Mouse (Mus musculus): ENCODE data around the gene B230217C12Rik.
"Not testable (repeated sequence)": the region's sequence is repeated elsewhere in the genome, so short reads cannot be mapped to it uniquely, and the experiment has no call there.

Gene B230217C12Rik

GRCm38 (mm10) chr11:97867591-97867990, 27.0 kb downstream of the B230217C12Rik start:
- peak; percentile 27 for DNase-seq (ENCODE audit: low spot score)

DNA sequence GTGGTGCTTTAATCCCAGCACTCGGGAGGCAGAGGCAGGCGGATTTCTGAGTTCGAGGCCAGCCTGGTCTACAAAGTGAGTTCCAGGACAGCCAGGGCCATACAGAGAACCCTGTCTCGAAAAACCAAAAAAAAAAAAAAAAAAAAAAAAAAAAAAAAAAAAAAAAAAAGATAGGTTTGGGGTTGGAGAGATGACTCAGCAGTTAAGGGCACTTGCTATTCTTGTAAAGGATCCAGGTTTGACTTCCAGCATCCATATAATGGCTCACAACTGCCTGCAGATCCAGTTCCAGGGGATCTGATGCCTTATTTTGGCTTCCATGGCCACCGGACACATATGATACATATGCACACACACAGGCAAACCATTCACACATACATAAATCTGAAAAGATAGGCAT, 31.8 kb downstream of the B230217C12Rik start:
- DNase-seq (ENCODE audit: low spot score) = not testable (repeated sequence)

DNA sequence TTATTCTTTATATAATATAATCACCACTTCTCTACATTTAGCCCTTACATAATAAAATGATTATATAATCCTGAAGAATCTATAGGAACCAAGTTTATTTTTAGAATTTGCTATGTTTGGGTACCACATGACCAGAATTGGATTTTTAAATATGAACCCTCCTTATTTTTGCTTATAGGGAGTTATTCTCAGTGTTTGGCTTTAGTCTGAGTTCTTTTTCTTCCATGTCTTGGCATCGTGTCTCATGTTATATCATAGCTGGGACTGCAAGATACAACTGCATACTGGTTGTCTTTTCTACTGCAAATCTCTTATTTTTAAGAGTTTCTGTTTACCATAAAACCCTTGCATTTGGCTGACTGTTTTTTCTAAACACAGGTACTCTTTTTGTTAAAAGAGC, 33.8 kb downstream of the B230217C12Rik start:
- no peak for DNase-seq (ENCODE audit: low spot score)

DNA sequence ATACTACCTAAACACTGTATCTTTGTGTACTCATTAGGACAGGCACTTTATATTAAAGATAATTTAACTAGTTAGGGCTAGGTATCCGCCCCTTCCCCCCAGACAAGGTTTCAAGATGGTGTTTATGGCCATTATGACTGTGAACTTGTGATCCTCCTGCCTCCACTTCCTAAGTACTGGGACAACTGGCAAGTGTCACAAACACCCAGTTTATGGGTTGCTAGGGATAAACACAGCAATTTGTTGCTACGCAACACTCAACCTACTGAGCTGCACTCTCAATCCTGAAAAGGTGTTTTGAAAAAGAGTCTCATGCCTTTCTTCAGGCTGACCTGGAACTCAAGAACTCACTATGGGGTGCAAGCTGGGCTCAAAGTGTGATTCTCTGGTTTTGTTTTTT, 36.8 kb downstream of the B230217C12Rik start:
- DNase-seq (ENCODE audit: low spot score) = no peak

DNA sequence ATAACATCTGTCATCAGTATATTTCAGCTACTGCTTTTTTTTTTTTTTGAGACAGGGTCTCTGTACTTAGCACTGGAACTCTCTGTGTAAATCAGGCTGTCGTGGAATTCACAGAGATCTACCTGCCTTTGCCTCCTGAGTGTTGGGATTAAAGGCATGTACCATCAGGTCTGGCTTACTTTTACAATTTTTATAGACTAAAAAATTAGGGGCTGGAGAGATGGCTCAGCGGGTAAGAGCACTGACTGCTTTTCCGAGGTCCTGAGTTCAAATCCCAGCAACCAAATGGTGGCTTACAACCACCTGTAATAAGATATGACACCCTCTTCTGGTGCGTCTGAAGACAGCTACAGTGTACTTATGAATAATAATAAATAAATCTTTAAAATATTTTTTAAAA, 39.8 kb downstream of the B230217C12Rik start:
- no peak for DNase-seq (ENCODE audit: low spot score)

GRCm38 (mm10) chr11:97883542-97883917, 43.0 kb downstream of the B230217C12Rik start:
- peak; percentile 57 for DNase-seq (ENCODE audit: low spot score)

- peak; percentile 97 for DNase-seq (ENCODE audit: low spot score)
Measured at GRCm38 (mm10) chr11:97883918-97884600, 43.5 kb downstream of the B230217C12Rik start, which contains the start of gene Fbxo47. Gene Fbxo47 (minus strand): TSS chr11:97884154.

DNA sequence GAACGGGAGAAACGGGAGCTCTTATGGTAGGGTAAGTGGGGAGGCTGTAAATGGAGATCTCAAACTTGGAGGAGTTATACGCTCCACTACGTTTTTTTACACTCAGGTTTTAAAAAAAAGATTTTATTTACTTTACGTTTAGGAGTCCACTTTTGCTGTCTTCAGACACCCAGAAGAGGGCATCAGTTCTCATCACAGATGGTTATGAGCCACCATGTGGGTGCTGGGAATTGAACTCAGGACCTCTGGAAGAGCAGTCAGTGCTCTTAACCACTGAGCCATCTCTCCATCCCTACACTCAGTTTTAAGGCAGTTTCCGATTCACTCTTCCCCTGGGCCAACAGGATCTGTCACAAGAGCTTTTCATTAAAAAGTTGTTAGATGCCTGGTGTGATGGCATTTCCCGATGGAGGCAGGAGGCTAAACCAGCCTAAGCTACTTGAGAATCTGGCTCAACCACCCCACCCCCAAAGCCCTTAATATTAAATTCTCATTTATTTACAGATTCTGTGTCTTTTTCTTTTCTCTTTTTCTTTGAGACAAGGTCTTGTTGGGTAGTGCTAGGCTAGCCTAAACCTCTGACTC, 44.1 kb downstream of the B230217C12Rik start:
- DNase-seq (ENCODE audit: low spot score) = no peak

GRCm38 (mm10) chr11:97885296-97885915, 44.8 kb downstream of the B230217C12Rik start:
- no peak for DNase-seq (ENCODE audit: low spot score)

- no peak for DNase-seq (ENCODE audit: low spot score)
Measured at GRCm38 (mm10) chr11:97891821-97892220, 51.2 kb downstream of the B230217C12Rik start.
